Mouse (Mus musculus) hindbrain, embryonic 12.5 days (tissue): ENCODE results near the gene Nmu. TPM values are rescaled to one million over a fixed set of nuclear protein-coding genes. Genes with fewer than 3 reads are reported as not detected.

Source experiments
- ATAC-seq: fragments of 200-750 bp; cut with Nextera tagmentation; 2 replicates; pipeline ENCODE4 v1.8.0; 2017; ENCODE audit warnings: moderate TSS enrichment; ENCODE audit not compliant: low FRiP score
- H3K27ac ChIP-seq: fragments of 300-500 bp; sonication (generic); 2 replicates; pipeline ENCODE4 v1.5.1; 2016; ENCODE audit warnings: mild to moderate bottlenecking
- H3K27me3 ChIP-seq: fragments of 300-500 bp; sonication (generic); 2 replicates; pipeline ENCODE4 v1.6.1; 2016; ENCODE audit warnings: mild to moderate bottlenecking
- H3K36me3 ChIP-seq: fragments of 300-500 bp; sonication (generic); 2 replicates; pipeline ENCODE4 v1.6.1; 2016; ENCODE audit warnings: mild to moderate bottlenecking
- H3K4me1 ChIP-seq: fragments of 300-500 bp; sonication (generic); 2 replicates; pipeline ENCODE4 v1.6.1; 2016
- H3K4me2 ChIP-seq: fragments of 300-500 bp; sonication (generic); replicated peaks from 2 replicates; pipeline ENCODE4 v1.6.1; 2016; ENCODE audit warnings: mild to moderate bottlenecking
- H3K4me3 ChIP-seq: fragments of 300-500 bp; sonication (generic); 2 replicates; pipeline ENCODE4 v1.5.1; 2016; ENCODE audit warnings: mild to moderate bottlenecking
- H3K9ac ChIP-seq: fragments of 300-500 bp; sonication (generic); 2 replicates; pipeline ENCODE4 v1.6.1; 2016; ENCODE audit warnings: mild to moderate bottlenecking, moderate library complexity
- H3K9me3 ChIP-seq: fragments of 300-500 bp; sonication (generic); replicated peaks from 2 replicates; pipeline ENCODE4 v1.6.1; 2016; ENCODE audit warnings: mild to moderate bottlenecking
- WGBS: fragments of 180-500 bp; shearing (Covaris S2); methylation state at CpG from one replicate; pipeline ENCODE4 v1.1.7; 2016; 5-methylcytosine and 5-hydroxymethylcytosine counted together
- polyA plus RNA-seq: library from polyadenylated mRNA; unstranded; fragments of >200 nt; fragmentation: Nextera tagmentation; extraction: Ambion mirVana; gene quantifications from 2 replicates; pipeline ENCODE4 v1.2.1, GENCODE M21; 2016

Nmu gene
- polyA plus RNA-seq, 1 experiment from 2014 or later, result 0.27 TPM

GRCm38 (mm10) chr5:76351953-76352611, 11.5 kb downstream of the Nmu start:
- H3K4me1 ChIP-seq, result no peaks in the 10 kb centered on the region
- no peak overlapping the region for H3K4me2 ChIP-seq
- no peak overlapping the region for H3K9ac ChIP-seq
- H3K27me3 ChIP-seq, result no peaks in the 10 kb centered on the region
- H3K27ac ChIP-seq, result no peak overlapping the region
- no peaks in the 10 kb centered on the region for H3K9me3 ChIP-seq
- no peak overlapping the region for H3K4me3 ChIP-seq
- no peaks in the 10 kb centered on the region for H3K36me3 ChIP-seq
- no peak for ATAC-seq
- 53% methylated on average over 7 of the region's 7 CpGs for WGBS

- Histone ChIP-seq H3K4me1 (no peaks in the 10 kb centered on the region), H3K9me3 (no peaks in the 10 kb centered on the region), H3K9ac (no peak overlapping the region), H3K36me3 (no peaks in the 10 kb centered on the region), H3K4me2 (no peak overlapping the region), H3K27ac (no peak overlapping the region), H3K4me3 (no peak overlapping the region), H3K27me3 (no peaks in the 10 kb centered on the region)
- 83% methylated on average over 5 of the region's 5 CpGs for WGBS
- no peak for ATAC-seq
Observed at GRCm38 (mm10) chr5:76351537-76351936, 12.1 kb downstream of the Nmu start.

GRCm38 (mm10) chr5:76346137-76346536, 17.5 kb downstream of the Nmu start:
- Histone ChIP-seq H3K9ac (no peak overlapping the region), H3K27ac (no peak overlapping the region), H3K9me3 (no peaks in the 10 kb centered on the region), H3K36me3 (no peaks in the 10 kb centered on the region), H3K4me3 (no peak overlapping the region), H3K4me2 (no peak overlapping the region), H3K4me1 (no peaks in the 10 kb centered on the region), H3K27me3 (no peaks in the 10 kb centered on the region)
- ATAC-seq, result no peak
- WGBS, result 76% methylated on average over 2 of the region's 2 CpGs

- Histone ChIP-seq H3K27ac (no peak overlapping the region), H3K27me3 (no peaks in the 10 kb centered on the region), H3K4me2 (no peak overlapping the region), H3K4me1 (no peaks in the 10 kb centered on the region), H3K9ac (no peak overlapping the region), H3K36me3 (no peaks in the 10 kb centered on the region), H3K4me3 (no peak overlapping the region), H3K9me3 (no peaks in the 10 kb centered on the region)
- no peak for ATAC-seq
- WGBS, result 72% methylated on average over 2 of the region's 2 CpGs
Observed at GRCm38 (mm10) chr5:76340931-76341330, 22.7 kb downstream of the Nmu start.

GRCm38 (mm10) chr5:76337100-76337499, 26.5 kb downstream of the Nmu start:
- Histone ChIP-seq H3K36me3 (no peaks in the 10 kb centered on the region), H3K27ac (no peak overlapping the region), H3K4me1 (no peaks in the 10 kb centered on the region), H3K9me3 (no peaks in the 10 kb centered on the region), H3K27me3 (no peaks in the 10 kb centered on the region), H3K4me2 (no peak overlapping the region), H3K9ac (no peak overlapping the region), H3K4me3 (no peak overlapping the region)
- ATAC-seq, result no peak
- WGBS, result 86% methylated on average over 8 of the region's 8 CpGs

- no peak for ATAC-seq
- no peaks in the 10 kb centered on the region for H3K9me3 ChIP-seq
- no peaks in the 10 kb centered on the region for H3K4me1 ChIP-seq
- no peak overlapping the region for H3K9ac ChIP-seq
- no peak overlapping the region for H3K4me3 ChIP-seq
- H3K4me2 ChIP-seq, result no peak overlapping the region
- H3K27ac ChIP-seq, result no peak overlapping the region
- no peaks in the 10 kb centered on the region for H3K27me3 ChIP-seq
- 66% methylated on average over 4 of the region's 4 CpGs for WGBS
- H3K36me3 ChIP-seq, result no peaks in the 10 kb centered on the region
Observed at GRCm38 (mm10) chr5:76333833-76334232, 29.8 kb downstream of the Nmu start.

- Histone ChIP-seq H3K9me3 (no peaks in the 10 kb centered on the region), H3K4me3 (no peak within 1 kb of the TSS), H3K4me1 (no peaks in the 10 kb centered on the region), H3K9ac (no peak within 1 kb of the TSS), H3K27ac (no peak within 1 kb of the TSS), H3K27me3 (no peaks in the 10 kb centered on the region), H3K36me3 (no peaks in the 10 kb centered on the region), H3K4me2 (no peak within 1 kb of the TSS)
- 93% methylated on average over 7 of the region's 7 CpGs for WGBS
- no peak for ATAC-seq
Observed at GRCm38 (mm10) chr5:76330953-76331352, 32.6 kb downstream of the Nmu start, which contains the start of gene Pdcl2. Gene Pdcl2 (minus strand): TSS chr5:76331156.

GRCm38 (mm10) chr5:76327296-76327695, 36.3 kb downstream of the Nmu start:
- H3K36me3 ChIP-seq, result no peaks in the 10 kb centered on the region
- no peak overlapping the region for H3K4me3 ChIP-seq
- no peak overlapping the region for H3K27ac ChIP-seq
- no peak overlapping the region for H3K9ac ChIP-seq
- H3K4me1 ChIP-seq, result no peaks in the 10 kb centered on the region
- H3K9me3 ChIP-seq, result no peaks in the 10 kb centered on the region
- no peaks in the 10 kb centered on the region for H3K27me3 ChIP-seq
- no peak overlapping the region for H3K4me2 ChIP-seq
- no peak for ATAC-seq
- WGBS, result 66% methylated on average over 2 of the region's 2 CpGs

GRCm38 (mm10) chr5:76325113-76325512, 38.5 kb downstream of the Nmu start:
- Histone ChIP-seq H3K27ac (no peak overlapping the region), H3K4me3 (no peak overlapping the region), H3K4me1 (peaks cover 9% of the 10 kb centered on the region), H3K9me3 (no peaks in the 10 kb centered on the region), H3K9ac (no peak overlapping the region), H3K27me3 (no peaks in the 10 kb centered on the region), H3K4me2 (no peak overlapping the region), H3K36me3 (no peaks in the 10 kb centered on the region)
- ATAC-seq, result no peak
- WGBS, result 87% methylated on average over 4 of the region's 4 CpGs

- 20% methylated on average over 11 of the region's 11 CpGs for WGBS
- Histone ChIP-seq H3K27me3 (no peaks in the 10 kb centered on the region), H3K36me3 (no peaks in the 10 kb centered on the region), H3K27ac (no peak overlapping the region), H3K4me2 (no peak overlapping the region), H3K9ac (no peak overlapping the region), H3K9me3 (no peaks in the 10 kb centered on the region), H3K4me1 (peaks cover 9% of the 10 kb centered on the region), H3K4me3 (no peak overlapping the region)
- ATAC-seq, result no peak
Observed at GRCm38 (mm10) chr5:76321249-76322196, 42.1 kb downstream of the Nmu start.

- no peak overlapping the region for H3K4me2 ChIP-seq
- no peak overlapping the region for H3K4me3 ChIP-seq
- H3K4me1 ChIP-seq, result peaks cover 5% of the 10 kb centered on the region; the same call in 1 of the 2 replicates
- no peaks in the 10 kb centered on the region for H3K36me3 ChIP-seq
- 69% methylated on average over 2 of the region's 2 CpGs for WGBS
- no peaks in the 10 kb centered on the region for H3K27me3 ChIP-seq
- ATAC-seq, result no peak
- H3K9me3 ChIP-seq, result no peaks in the 10 kb centered on the region
- H3K27ac ChIP-seq, result no peak overlapping the region
- no peak overlapping the region for H3K9ac ChIP-seq
Observed at GRCm38 (mm10) chr5:76308206-76308605, 55.4 kb downstream of the Nmu start.

GRCm38 (mm10) chr5:76306261-76306660, 57.3 kb downstream of the Nmu start:
- no peak overlapping the region for H3K4me3 ChIP-seq
- H3K4me1 ChIP-seq, result peaks cover 16% of the 10 kb centered on the region
- no peak overlapping the region for H3K27ac ChIP-seq
- H3K36me3 ChIP-seq, result no peaks in the 10 kb centered on the region
- H3K9ac ChIP-seq, result no peak overlapping the region
- 60% methylated on average over 3 of the region's 3 CpGs for WGBS
- no peak for ATAC-seq
- H3K4me2 ChIP-seq, result no peak overlapping the region
- H3K9me3 ChIP-seq, result no peaks in the 10 kb centered on the region
- H3K27me3 ChIP-seq, result no peaks in the 10 kb centered on the region
